Mouse (Mus musculus) brain, adult 2 months (tissue): ENCODE measurements around the gene Magi1.

Experiments
- DNase-seq: peaks from one replicate; pipeline ENCODE4 v3.0.0; 2011; ENCODE audit warnings: low read depth, low spot score

Gene Magi1

DNA sequence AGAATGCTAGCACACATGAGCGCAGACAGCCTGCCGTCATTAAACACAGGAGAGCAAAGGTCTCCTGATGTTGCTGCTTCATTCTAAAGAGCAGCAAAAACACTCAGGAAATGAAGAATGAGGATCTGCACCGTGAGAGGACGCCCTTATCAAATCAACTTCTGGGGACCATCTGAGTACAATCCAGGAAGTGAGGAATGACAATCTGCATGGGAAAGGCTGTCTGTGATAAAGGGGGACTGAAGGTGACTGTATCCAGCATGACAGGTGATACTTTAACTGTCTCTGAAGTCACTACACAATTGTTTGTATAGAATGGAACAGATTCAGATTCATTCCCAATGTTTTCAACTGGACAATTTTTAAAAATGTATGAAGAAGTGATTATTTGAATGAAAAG lies 456.8 kb downstream of the Magi1 start:
- no peak for DNase-seq

DNA sequence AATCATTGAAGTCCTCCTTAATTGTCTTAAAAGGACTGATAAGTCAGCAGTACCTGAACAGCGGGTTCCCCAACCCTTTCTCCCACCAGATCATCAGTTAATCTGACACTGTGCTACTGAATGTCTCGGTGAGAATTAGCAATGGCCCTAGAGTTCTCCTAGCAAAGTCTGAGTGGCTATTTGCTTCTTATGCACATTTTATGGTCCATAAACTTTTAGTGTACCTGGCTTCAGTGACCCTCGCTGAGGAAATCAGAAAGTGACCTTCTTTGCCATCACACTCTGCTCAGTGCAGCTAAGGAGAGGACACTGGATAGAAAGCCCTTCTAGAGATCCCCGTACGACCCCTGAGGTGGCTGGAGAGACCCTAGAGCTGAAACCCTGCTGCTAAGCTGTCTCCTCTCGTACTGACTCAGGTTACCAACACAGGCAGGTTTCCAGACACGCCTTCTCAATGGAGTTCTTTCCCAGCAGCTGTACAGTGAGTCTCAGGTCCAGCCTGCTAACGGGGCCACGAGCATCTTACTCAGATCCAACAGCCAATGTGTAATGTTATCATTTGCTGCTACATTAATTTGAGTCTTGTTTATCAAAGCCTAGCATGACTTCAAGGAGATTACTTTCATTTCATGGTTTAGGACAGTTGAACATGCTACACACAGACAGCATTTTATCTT lies 461.4 kb downstream of the Magi1 start:
- no peak for DNase-seq

DNA sequence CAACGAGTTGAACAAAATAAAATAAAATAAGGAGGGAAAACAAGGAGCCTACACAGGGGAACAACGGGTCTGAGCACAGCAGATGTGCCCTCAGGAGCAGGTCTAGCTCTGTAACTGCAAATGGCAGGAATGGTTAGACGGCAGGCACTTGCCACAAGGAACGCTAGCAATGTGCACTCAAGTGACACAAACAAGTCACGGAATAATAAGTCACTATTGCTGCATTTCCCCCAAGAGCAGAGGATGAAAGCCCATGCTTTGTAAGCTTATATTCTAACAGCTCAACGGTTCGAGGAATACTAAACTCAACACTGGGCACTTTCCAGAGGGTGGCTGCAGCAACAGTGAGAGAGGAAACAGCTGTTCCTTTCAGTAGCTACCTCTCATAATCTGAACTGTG lies 462.2 kb downstream of the Magi1 start:
- DNase-seq = no peak

DNA sequence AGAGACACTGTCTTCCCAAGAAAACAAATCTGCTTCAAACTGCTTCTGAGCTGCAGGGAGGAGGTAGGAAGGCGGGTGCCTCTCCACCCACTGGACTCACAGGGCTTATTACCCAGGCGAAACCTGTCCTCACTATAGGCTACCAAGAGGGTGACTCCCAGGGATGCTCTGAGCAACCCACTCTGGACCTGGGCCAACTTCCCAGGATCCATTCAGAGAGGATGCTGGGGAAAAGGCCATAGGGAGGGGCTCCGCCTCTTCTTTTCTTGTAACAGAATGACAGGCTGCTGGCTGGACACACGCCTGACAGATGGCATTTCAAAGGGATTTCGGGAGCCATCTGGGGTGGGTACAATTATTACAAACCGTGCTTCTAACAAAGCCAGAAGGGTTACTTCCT lies 463.8 kb downstream of the Magi1 start:
- DNase-seq = peak; percentile 99

DNA sequence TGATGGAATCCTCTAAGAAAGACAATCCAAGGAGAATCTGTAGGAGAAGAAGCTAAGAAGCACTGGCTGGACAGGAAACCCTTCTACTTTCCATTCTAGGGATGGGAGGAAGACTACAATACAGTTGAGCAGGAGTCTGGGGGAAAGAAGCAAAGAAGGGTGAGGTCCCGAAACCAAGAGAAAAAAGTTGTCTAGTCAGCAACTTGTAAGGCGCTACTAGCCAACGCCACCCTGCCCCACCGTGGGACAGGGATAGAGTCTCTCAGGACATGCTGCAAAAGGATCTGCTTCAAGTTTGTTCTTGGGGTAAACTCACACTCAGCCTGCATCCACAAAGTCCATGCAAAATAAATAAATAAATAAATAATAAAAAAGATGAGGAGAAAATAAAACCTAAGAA lies 464.4 kb downstream of the Magi1 start:
- DNase-seq = no peak

DNA sequence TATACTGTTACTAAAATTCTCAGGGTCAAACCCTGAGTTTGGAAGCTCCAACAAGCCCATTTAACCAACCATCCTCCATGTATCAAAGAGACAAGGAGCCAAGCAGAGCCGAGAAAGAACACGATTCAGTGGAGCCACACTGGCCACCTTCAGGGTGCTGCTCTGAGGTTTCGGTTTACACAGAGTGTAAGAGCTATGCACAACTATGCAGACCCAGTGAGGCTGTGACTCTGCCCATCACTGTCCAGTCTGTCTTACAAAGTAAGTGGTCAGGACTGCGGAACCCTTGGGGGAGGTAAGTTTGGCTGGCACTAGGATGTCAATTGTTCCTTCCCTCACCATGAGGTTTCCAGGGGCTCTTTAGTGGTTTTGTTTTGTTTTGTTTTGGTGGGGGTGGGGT lies 465.2 kb downstream of the Magi1 start:
- no peak for DNase-seq

DNA sequence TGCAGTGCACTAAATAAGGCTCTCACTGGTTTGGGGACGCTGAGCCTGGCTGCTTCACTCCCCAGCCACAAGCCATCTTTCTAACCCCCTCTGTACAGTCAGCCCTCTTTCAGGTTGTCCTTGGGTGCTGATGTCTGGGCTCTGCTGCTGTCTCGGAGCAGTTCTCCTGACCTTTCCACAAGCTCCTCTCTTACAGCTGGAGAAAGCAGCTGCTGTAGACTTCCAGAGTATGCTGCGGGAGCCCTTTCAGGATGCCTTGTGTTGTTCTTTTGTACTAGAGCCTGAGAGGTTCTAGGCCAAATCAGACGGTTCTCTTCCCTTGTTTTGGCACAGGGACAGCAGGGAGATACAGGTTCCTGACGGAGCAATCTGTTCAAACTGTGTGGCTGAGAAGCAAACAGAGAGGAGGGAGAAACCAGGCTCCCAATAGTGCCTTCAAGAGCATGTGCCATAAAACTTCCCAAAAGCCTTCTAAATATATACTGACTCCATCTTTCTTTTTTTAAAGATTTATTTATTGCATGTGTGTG lies 478.2 kb downstream of the Magi1 start:
- DNase-seq = peak; percentile 85

DNA sequence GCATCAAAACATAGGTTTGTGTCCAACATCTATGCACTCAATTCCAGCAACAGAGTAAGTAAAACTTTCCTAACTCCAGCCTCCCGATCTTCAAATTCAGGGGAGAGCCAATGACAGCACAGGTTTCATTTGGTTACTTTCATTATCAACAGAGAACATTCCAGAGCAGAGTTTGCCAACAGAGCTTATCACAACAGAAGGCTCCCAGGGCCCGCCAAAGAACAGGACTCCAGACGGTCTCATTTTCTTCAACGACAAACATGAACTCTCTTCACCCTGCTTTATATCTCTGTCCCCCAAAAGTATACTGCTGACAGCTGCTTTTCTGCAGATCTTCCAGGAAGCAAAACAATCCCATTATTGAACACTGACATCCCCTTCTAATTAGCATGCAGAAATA lies 481.3 kb downstream of the Magi1 start:
- DNase-seq = no peak

DNA sequence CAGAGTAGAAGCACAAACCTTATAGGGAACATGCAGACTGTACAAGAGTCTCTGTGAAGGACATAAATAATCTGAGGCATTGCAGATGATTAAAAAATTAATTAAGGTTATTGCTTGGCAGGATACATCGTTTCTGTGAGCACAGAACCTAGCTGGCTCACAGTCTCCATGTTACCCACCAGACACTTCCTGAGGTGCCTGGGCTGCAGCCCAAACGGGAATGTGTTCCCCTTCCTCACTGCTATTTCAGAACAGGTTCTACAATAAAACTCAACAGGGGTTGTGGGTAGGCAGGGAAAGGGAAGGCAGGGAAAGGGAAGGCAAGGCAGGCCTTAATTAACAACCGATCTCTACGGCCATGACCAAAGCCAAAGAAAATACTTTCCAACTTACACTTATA lies 483.3 kb downstream of the Magi1 start:
- no peak for DNase-seq

DNA sequence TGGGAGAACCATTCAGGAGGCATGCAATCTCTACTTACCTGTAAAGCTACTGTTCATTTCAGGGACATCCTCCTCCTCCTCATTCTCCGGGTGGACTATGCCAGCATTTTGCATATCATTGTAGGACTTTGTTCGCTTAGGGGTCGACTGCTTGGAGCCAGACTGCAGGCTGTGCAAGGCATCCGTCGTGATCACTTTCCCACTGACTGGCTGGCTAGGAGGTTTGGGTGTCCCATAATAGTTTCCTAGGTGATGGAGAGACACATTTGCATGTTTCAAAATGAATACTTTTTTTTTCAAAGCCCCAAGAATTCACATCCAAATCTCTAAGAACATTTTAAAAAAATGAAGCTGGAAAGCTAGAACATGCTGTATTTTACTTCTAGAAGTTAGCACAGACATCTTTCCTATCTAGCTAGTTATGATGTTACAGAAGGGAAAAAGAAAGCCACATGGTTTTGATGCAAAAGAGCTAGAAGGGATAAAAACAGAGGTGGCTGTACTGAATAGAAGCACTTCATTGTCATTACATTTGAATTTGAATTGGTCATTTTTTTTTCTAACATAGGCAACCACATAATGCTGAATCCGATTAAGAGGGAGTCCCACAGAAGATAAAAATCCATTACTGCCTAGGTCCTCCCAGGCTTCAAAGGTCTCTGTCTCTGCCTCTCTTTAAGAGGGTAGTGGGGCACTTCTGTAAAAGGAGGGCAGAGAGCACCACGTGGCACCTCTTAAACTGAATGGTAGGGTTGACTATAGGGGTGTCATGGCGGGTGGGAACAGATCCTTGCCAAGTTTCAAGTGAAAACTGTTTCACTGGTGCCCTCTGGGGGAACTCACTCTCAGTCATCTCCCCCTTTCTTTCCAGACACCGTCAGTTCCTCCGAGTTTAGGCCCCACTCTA lies 491.2 kb downstream of the Magi1 start:
- DNase-seq = no peak

DNA sequence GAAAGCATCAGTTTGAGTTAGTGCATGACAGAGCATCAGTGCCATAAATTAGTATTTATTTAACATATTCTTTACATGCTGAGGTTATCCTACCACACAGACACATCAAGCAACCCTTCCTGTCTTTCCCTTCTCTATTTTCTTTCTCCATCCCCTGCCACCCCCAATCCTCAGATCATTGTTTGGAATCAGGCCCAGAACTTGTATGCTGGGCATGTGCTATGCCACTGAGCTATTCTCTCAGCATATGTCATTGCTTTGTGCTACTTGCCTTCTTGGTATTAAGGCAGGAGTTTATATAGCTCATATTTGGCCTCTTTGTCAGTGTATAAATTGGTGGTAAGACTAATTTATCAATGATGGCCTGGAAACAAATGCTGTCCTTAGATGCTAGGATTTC lies 494.0 kb downstream of the Magi1 start:
- DNase-seq = peak; percentile 74

DNA sequence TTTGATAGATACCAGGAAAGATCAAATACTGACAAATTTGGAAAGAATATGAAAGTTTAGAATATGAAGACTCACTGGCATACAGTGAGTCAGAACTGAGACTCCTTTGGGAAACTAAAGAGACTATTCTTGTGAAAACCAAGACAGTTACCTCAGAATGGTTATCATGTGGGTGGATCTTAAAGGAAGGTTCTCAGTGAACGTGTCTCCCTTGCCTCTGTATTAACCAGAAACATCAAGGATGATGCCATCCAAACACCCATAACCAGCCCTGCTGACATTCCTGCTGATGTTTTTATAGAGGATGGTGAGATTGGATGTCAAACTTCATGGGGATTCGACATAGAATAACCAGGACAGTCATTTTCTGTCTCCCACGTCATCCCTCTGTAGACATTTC lies 496.7 kb downstream of the Magi1 start:
- DNase-seq = peak; percentile 64

DNA sequence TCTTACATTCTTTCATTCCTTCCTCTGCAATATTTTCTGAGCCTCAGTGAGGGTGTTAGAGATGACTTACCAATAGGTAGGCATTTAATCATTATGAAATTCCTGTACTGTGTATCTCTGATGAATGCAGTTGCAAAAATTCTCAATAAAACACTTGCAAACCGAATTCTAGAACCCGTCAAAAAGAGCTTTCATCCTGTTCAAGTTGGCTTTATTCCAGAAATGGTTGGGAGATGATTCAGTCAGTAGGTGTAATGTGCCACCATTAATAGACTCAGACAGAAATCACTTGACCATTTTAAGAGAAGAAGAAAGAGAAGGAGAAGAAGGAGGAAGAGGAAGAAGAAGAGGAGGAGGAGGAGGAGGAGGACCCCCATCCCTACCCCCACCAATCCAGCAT lies 497.5 kb downstream of the Magi1 start:
- DNase-seq = peak; percentile 52

DNA sequence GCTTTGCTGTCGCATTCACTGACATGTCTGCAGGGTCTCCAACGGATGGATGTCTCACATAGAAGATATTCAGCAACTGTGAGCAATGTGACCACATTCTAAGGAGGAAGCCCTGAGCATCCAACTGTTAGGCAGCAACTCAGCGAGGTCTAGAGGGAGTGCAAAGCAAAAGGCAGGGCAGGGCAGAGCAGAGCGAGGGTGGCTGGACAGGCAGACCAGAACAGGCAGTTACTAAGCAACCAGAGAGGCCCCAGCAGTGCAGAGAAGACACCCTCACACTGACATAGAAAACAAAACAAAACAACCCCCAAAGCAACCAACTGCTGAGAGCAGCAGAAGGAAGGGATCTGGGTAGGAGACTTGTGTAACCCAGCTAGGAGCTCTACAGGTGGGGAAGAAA lies 512.6 kb downstream of the Magi1 start:
- DNase-seq = peak; percentile 57

DNA sequence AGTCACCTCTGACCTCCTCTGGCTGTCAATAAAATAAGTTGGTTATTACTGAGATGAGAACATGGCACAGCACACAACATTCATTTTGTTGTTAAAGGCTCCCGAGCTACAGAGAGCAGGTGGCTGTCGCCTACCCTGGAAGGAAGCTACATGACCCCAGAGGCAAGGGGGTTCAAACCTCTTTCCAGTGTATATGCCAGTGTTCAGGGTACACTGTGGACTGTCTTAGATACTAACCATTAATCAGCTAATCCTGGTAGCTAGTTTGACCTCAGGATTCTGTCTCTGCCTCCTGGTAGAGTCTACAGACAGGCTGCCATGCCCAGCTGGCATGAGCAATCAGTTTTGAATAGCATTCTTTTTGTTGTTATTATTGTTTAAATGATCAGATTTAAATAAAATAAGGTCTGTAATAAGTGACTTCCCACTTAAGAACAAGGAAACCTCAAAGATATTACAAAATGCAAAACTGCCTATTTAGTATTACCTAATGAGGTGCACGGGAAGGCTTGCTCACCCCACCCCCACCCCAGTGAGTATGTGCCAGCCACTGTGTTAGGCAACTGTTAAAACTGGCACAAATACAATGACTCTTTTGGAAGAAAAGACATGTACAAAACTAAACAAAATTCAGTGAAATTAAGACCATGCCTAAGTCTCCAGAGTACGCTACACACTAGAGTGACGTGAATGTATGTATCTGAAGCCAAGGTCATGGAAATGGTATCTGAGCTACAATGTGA lies 513.3 kb downstream of the Magi1 start:
- peak; percentile 41 for DNase-seq

DNA sequence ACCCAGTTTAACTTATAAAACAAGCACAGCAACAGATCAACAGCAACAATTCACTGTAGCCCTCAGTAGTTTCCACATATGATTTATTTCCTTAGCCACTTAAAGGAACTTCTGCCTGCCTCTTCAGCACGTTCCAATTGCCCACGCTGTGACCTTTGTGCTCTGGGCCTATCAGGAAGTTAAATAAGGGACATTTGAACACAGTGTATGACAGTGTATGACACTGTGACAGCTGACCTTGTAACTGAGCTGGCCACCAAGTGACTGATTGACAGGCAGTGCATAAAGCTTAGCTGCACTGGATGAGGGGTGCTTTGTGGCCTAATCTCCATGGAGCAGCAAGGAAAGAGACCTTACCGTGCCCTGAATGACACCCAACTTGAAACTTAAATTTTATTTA lies 525.6 kb downstream of the Magi1 start:
- DNase-seq = no peak

DNA sequence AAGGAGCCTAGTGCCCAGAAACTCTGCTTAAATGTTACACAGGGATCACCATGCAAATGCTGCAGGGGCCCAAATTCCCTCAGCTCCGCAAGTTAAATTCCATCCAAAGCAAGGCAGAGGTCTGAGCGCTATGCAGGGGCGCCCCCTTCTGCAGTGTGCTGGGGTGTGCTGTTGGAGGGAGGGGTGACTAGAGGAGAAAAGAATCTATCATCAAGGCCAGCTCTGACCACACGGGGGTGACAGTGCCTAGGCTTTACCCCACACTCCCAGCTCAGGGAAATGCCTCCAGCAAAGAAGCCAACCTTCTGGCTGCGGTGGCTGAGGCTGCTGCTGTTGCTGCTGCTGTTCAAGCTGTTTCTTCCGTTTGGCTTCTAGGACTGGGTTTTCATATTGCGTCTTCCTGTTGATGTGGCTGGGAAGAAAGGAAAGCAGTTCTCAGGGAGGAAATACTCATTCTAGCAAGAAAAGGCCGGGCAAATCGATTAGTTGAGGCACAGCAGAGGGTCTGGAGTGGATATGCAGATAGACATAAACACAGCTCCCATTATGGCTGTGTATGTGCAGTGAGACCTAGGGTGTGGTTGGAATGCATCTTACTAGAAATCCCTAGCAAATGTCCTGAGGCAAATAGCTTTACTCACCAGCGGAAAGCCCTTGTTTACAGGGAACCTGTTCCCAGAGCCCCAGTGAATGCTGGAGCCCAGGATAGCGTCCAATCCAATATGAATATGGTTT lies 526.2 kb downstream of the Magi1 start:
- DNase-seq = peak; percentile 96

DNA sequence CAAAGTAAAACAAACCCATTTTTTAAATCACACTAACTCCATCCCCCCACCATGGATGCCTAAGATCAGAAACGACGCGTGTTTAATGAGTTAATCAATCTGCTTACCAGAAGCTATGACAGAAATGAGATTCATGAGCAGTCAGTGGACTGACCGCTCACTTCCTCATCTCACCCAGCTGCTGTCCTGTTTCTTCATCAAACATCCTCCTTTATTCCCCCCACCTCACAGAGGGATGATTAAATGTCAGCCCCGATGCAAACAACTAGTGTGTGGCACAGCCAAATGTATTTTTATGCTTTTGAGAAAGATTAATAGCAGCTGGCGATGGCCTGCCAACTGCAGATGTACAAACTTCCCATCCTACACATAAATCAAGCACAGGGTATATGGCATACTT lies 540.6 kb downstream of the Magi1 start:
- no peak for DNase-seq

DNA sequence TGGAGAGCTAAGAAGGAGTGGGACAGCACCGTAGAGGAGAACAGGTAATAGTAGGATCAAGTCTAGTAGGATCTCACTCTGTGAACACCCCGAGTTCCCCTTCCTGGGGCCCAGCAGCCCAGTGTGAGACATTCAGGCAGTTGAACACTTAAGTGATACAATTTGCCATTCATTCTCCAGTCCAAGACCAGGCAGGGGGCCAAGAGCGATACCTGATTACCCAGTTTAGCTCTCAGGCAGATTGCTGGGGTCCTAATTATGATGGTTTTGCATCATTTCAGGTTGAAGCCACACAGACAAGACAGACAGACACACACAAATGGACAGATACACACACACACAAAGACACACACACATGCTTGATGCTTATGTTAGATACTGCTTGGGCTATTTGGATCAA lies 543.9 kb downstream of the Magi1 start:
- no peak for DNase-seq

DNA sequence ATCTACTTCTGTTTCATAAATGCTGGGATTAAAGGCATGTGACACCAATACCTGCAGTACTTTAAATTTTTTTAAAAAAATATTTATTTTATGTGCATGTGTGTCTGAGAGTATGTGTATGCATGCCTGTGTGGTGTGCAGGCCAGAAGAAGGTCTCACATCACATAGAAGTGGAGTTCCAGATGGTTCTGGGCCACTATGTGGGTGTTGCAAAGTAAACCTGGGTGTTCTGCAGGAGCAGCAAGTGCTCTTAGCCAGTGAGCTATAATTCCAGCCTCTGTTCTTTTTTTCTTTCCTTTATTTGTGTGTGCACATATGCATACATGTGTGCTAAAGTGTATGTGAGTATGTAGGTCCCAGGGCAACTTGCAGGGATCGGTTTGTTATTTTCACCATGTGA lies 546.6 kb downstream of the Magi1 start:
- DNase-seq = peak; percentile 58

DNA sequence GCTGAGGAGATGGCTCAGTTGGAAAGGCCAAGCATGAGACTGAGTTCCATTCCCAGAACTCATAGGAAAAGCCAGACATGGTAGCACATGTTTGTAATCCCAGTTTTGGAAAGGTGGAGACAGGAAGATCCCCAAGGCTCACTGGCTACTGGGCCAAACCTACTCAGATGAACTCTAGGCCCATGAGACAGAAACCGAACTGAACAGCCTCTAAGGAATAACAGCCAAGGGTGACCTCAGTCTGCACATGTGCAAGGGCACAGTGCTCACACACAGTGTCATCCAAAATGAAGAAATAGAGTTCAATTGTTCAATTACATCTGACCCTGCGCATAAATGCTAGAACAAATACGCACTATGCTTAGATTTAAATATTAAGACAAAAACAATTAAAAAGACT lies 547.6 kb downstream of the Magi1 start:
- DNase-seq = peak; percentile 79

DNA sequence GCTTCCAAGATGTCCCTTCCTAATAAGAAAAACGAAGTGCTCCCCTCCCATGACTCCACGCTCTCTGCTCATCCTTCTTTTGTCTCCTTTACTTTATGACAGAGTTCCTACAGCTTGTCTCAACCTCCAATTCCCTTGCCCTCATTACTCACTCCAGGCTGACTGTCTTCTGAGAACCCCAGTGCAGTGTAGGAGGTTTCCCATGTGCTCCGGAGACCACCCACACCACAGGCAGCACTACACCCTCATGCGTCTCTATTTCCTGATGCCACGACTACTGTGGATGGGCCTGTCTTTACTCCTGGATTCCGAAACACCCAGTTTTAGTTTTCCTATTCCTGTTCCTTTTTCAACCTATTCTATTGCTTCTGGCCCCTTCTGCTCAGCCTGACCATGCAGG lies 549.9 kb downstream of the Magi1 start:
- DNase-seq = peak; percentile 82
